Mouse (Mus musculus) MEL (cell line): ENCODE data around the gene Svs2.

Source experiments
- BHLHE40 ChIP-seq: IDR thresholded peaks from 2 replicates; pipeline ENCODE4 v1.6.1; 2012; ENCODE audit warnings: low read depth, mild to moderate bottlenecking, inconsistent platforms, low read length, improper control_type of control experiment, borderline replicate concordance
- CHD2 ChIP-seq: IDR thresholded peaks from 2 replicates; pipeline ENCODE4 v1.6.1; 2011; ENCODE audit warnings: low read length, improper control_type of control experiment
- CTCF ChIP-seq, 3 experiments: IDR thresholded peaks in 2 of 3; conservative IDR thresholded peaks in 1 of 3; 2 replicates each; pipeline ENCODE4 v1.5.1; 2011 to 2012; ENCODE audit warnings: low read length in 3 of 3, low read depth in 2 of 3, mild to moderate bottlenecking in 2 of 3, improper control_type of control experiment in 1 of 3, inconsistent platforms in 1 of 3, mixed read lengths in 1 of 3, moderate library complexity in 1 of 3; ENCODE audit not compliant: control insufficient read depth in 1 of 3, insufficient read depth in 1 of 3, poor library complexity in 1 of 3, severe bottlenecking in 1 of 3
- HCFC1 ChIP-seq: IDR thresholded peaks from 2 replicates; pipeline ENCODE4 v1.6.1; 2012; ENCODE audit warnings: low read depth, mild to moderate bottlenecking, inconsistent platforms, low read length, improper control_type of control experiment, moderate library complexity
- KAT2A ChIP-seq: conservative IDR thresholded peaks from 2 replicates; pipeline ENCODE4 v1.6.1; 2012; ENCODE audit warnings: low read depth, low read length, improper control_type of control experiment, inconsistent platforms
- MEF2A ChIP-seq: IDR thresholded peaks from 2 replicates; pipeline ENCODE4 v1.6.1; 2014; ENCODE audit warnings: low read depth, mild to moderate bottlenecking, inconsistent platforms, low read length, improper control_type of control experiment; ENCODE audit not compliant: poor library complexity, insufficient replicate concordance, severe bottlenecking; ENCODE audit errors: extremely low read depth
- NELFE ChIP-seq: IDR thresholded peaks from 2 replicates; pipeline ENCODE4 v1.6.1; 2011; ENCODE audit warnings: low read depth, low read length, improper control_type of control experiment
- POLR2A ChIP-seq, 2 experiments: IDR thresholded peaks; 2 replicates each; pipeline ENCODE4 v1.6.1; 2011 to 2012; ENCODE audit warnings: low read length in 2 of 2, mild to moderate bottlenecking in 2 of 2, control low read depth in 1 of 2, improper control_type of control experiment in 1 of 2, low read depth in 1 of 2, moderate library complexity in 1 of 2; ENCODE audit not compliant: control insufficient read depth in 1 of 2, insufficient read depth in 1 of 2, poor library complexity in 1 of 2
- RAD21 ChIP-seq: IDR thresholded peaks from 2 replicates; pipeline ENCODE4 v1.6.1; 2011; ENCODE audit warnings: mild to moderate bottlenecking, low read depth, low read length, improper control_type of control experiment
- TAL1 ChIP-seq: IDR thresholded peaks from 2 replicates; pipeline ENCODE4 v1.6.1; 2012; ENCODE audit warnings: mild to moderate bottlenecking, inconsistent platforms, low read length, moderate library complexity, mixed read lengths
- UBTF ChIP-seq: IDR thresholded peaks from 2 replicates; pipeline ENCODE4 v1.6.1; 2012; ENCODE audit warnings: low read depth, mild to moderate bottlenecking, inconsistent platforms, low read length, improper control_type of control experiment, moderate library complexity, borderline replicate concordance; ENCODE audit not compliant: insufficient read depth

GRCm38 (mm10) chr2:164210892-164211291, 27.4 kb downstream of the Svs2 start:
- TF ChIP-seq POLR2A (IDR thresholded peaks at IDR 0.05; ENCODE audit: control insufficient read depth in 1 of 2, insufficient read depth in 1 of 2, low read depth in 1 of 2, low read length in 2 of 2, poor library complexity in 1 of 2) = no peak
- TF ChIP-seq BHLHE40 = no peak
- no peak for TF ChIP-seq KAT2A
- TF ChIP-seq CHD2 = no peak
- TF ChIP-seq CTCF (IDR thresholded peaks at IDR 0.05 in 2 of 3, conservative IDR thresholded peaks at IDR 0.05 in 1 of 3; ENCODE audit: control insufficient read depth in 1 of 3, insufficient read depth in 1 of 3, low read depth in 2 of 3, low read length in 3 of 3, poor library complexity in 1 of 3, severe bottlenecking in 1 of 3) = no peak
- TF ChIP-seq TAL1 = no peak
- no peak for TF ChIP-seq MEF2A
- no peak for TF ChIP-seq RAD21
- TF ChIP-seq UBTF = no peak
- no peak for TF ChIP-seq HCFC1
- TF ChIP-seq NELFE = no peak
